Mouse (Mus musculus) lung, embryonic 16.5 days (tissue): ENCODE measurements at regions not wholly inside any gene's neighbourhood (a gene's known extent, or its start where the extent isn't known, plus 50 kb on each side); places are given as distances from the start of the nearest gene placed in this dataset.

Experiments
- ATAC-seq: fragments of 200-750 bp; cut with Nextera tagmentation; 2 replicates; pipeline ENCODE4 v1.8.0; 2017; ENCODE audit warnings: low read depth, mild to moderate bottlenecking, moderate library complexity
- H3K27ac ChIP-seq: fragments of 300-500 bp; sonication (generic); 2 replicates; pipeline ENCODE4 v1.5.1; 2014; ENCODE audit warnings: mild to moderate bottlenecking, control low read depth, low read length
- H3K27me3 ChIP-seq: fragments of 300-500 bp; sonication (generic); 2 replicates; pipeline ENCODE4 v1.6.1; 2014; ENCODE audit warnings: low read depth, low read length, mixed read lengths; ENCODE audit not compliant: control insufficient read depth, insufficient read depth
- H3K36me3 ChIP-seq: fragments of 300-500 bp; sonication (generic); 2 replicates; pipeline ENCODE4 v1.6.1; 2014; ENCODE audit warnings: low read length; ENCODE audit not compliant: control insufficient read depth, insufficient read depth
- H3K4me1 ChIP-seq: fragments of 300-500 bp; sonication (generic); replicated peaks from 2 replicates; pipeline ENCODE4 v1.6.1; 2014; ENCODE audit warnings: low read length, mixed read lengths; ENCODE audit not compliant: control insufficient read depth, insufficient read depth
- H3K4me2 ChIP-seq: fragments of 300-500 bp; sonication (generic); 2 replicates; pipeline ENCODE4 v1.6.1; 2014; ENCODE audit warnings: low read depth, low read length, control low read depth
- H3K4me3 ChIP-seq: fragments of 300-500 bp; sonication (generic); 2 replicates; pipeline ENCODE4 v1.5.1; 2014; ENCODE audit warnings: mild to moderate bottlenecking, low read length, control low read depth
- H3K9ac ChIP-seq: fragments of 300-500 bp; sonication (generic); 2 replicates; pipeline ENCODE4 v1.6.1; 2014; ENCODE audit warnings: low read length, control low read depth
- H3K9me3 ChIP-seq: fragments of 300-500 bp; sonication (generic); 2 replicates; pipeline ENCODE4 v1.6.1; 2016; ENCODE audit warnings: low read length; ENCODE audit not compliant: control insufficient read depth
- WGBS: fragments of 180-500 bp; shearing (Covaris S2); extraction: QIAGEN DNeasy Blood & Tissue Kit; methylation state at CpG from one replicate; pipeline ENCODE4 v1.1.7; 2014; 5-methylcytosine and 5-hydroxymethylcytosine counted together

GRCm38 (mm10) chr4:131425311-131425710, 412.8 kb downstream of the Ptpru start:
- Histone ChIP-seq H3K27ac (no peak overlapping the region), H3K4me3 (no peak overlapping the region), H3K9ac (no peak overlapping the region), H3K4me2 (no peak overlapping the region), H3K36me3 (no peaks in the 10 kb centered on the region), H3K9me3 (no peaks in the 10 kb centered on the region), H3K27me3 (no peaks in the 10 kb centered on the region), H3K4me1 (no peaks in the 10 kb centered on the region)
- WGBS, result 52% methylated on average over 11 of the region's 11 CpGs
- no peak for ATAC-seq

GRCm38 (mm10) chr4:131427871-131428270, 410.2 kb downstream of the Ptpru start:
- no peaks in the 10 kb centered on the region for H3K4me1 ChIP-seq
- no peak overlapping the region for H3K4me2 ChIP-seq
- no peak overlapping the region for H3K27ac ChIP-seq
- H3K4me3 ChIP-seq, result no peak overlapping the region
- no peaks in the 10 kb centered on the region for H3K36me3 ChIP-seq
- H3K27me3 ChIP-seq, result no peaks in the 10 kb centered on the region
- ATAC-seq, result no peak
- no peak overlapping the region for H3K9ac ChIP-seq
- H3K9me3 ChIP-seq, result no peaks in the 10 kb centered on the region
- 87% methylated on average over 7 of the region's 7 CpGs for WGBS

GRCm38 (mm10) chr4:131429356-131429755, 408.7 kb downstream of the Ptpru start:
- no peaks in the 10 kb centered on the region for H3K36me3 ChIP-seq
- WGBS, result 73% methylated on average over 11 of the region's 11 CpGs
- no peak overlapping the region for H3K4me2 ChIP-seq
- H3K4me3 ChIP-seq, result no peak overlapping the region
- H3K27ac ChIP-seq, result no peak overlapping the region
- no peaks in the 10 kb centered on the region for H3K27me3 ChIP-seq
- no peaks in the 10 kb centered on the region for H3K9me3 ChIP-seq
- ATAC-seq, result no peak
- no peak overlapping the region for H3K9ac ChIP-seq
- no peaks in the 10 kb centered on the region for H3K4me1 ChIP-seq

- Histone ChIP-seq H3K36me3 (no peaks in the 10 kb centered on the region), H3K4me2 (no peak overlapping the region), H3K4me1 (no peaks in the 10 kb centered on the region), H3K9ac (no peak overlapping the region), H3K4me3 (no peak overlapping the region), H3K9me3 (no peaks in the 10 kb centered on the region), H3K27ac (no peak overlapping the region), H3K27me3 (no peaks in the 10 kb centered on the region)
- ATAC-seq, result no peak
- 82% methylated on average over 1 of the region's 1 CpGs for WGBS
Measured at GRCm38 (mm10) chr4:131430420-131430819, 407.7 kb downstream of the Ptpru start.

GRCm38 (mm10) chr4:131431188-131431587, 406.9 kb downstream of the Ptpru start:
- no peaks in the 10 kb centered on the region for H3K27me3 ChIP-seq
- no peak for ATAC-seq
- WGBS, result 6% methylated on average over 5 of the region's 5 CpGs

GRCm38 (mm10) chr4:131432591-131433177, 405.4 kb downstream of the Ptpru start:
- no peaks in the 10 kb centered on the region for H3K9me3 ChIP-seq
- WGBS, result 55% methylated on average over 13 of the region's 13 CpGs
- H3K4me2 ChIP-seq, result no peak overlapping the region
- no peak overlapping the region for H3K9ac ChIP-seq
- H3K4me1 ChIP-seq, result no peaks in the 10 kb centered on the region
- no peak for ATAC-seq
- H3K4me3 ChIP-seq, result no peak overlapping the region
- H3K36me3 ChIP-seq, result no peaks in the 10 kb centered on the region
- H3K27me3 ChIP-seq, result no peaks in the 10 kb centered on the region
- H3K27ac ChIP-seq, result no peak overlapping the region

More at GRCm38 (mm10) chr4:131431188-131431587, 406.9 kb downstream of the Ptpru start:
- no peak overlapping the region for H3K4me2 ChIP-seq
- no peak overlapping the region for H3K4me3 ChIP-seq
- no peak overlapping the region for H3K27ac ChIP-seq
- H3K4me1 ChIP-seq, result no peaks in the 10 kb centered on the region
- no peaks in the 10 kb centered on the region for H3K36me3 ChIP-seq
- no peaks in the 10 kb centered on the region for H3K9me3 ChIP-seq
- H3K9ac ChIP-seq, result no peak overlapping the region

GRCm38 (mm10) chr4:131435222-131435621, 402.9 kb downstream of the Ptpru start:
- H3K9me3 ChIP-seq, result no peaks in the 10 kb centered on the region
- no peak for ATAC-seq
- H3K4me2 ChIP-seq, result no peak overlapping the region
- H3K9ac ChIP-seq, result no peak overlapping the region
- no peaks in the 10 kb centered on the region for H3K27me3 ChIP-seq
- WGBS, result 79% methylated on average over 12 of the region's 12 CpGs
- no peak overlapping the region for H3K4me3 ChIP-seq
- no peaks in the 10 kb centered on the region for H3K4me1 ChIP-seq
- H3K36me3 ChIP-seq, result no peaks in the 10 kb centered on the region
- no peak overlapping the region for H3K27ac ChIP-seq

GRCm38 (mm10) chr4:131438403-131438802, 399.7 kb downstream of the Ptpru start:
- WGBS, result 67% methylated on average over 2 of the region's 2 CpGs
- Histone ChIP-seq H3K36me3 (no peaks in the 10 kb centered on the region), H3K27ac (no peak overlapping the region), H3K4me1 (no peaks in the 10 kb centered on the region), H3K9ac (no peak overlapping the region), H3K4me2 (no peak overlapping the region), H3K4me3 (no peak overlapping the region), H3K27me3 (no peaks in the 10 kb centered on the region), H3K9me3 (no peaks in the 10 kb centered on the region)
- ATAC-seq, result no peak

- Histone ChIP-seq H3K9me3 (no peaks in the 10 kb centered on the region), H3K27ac (no peak overlapping the region), H3K4me2 (no peak overlapping the region), H3K36me3 (no peaks in the 10 kb centered on the region), H3K27me3 (no peaks in the 10 kb centered on the region), H3K4me3 (no peak overlapping the region), H3K4me1 (no peaks in the 10 kb centered on the region), H3K9ac (no peak overlapping the region)
- WGBS, result 5% methylated on average over 2 of the region's 2 CpGs
- peak; percentile 86 for ATAC-seq
Measured at GRCm38 (mm10) chr4:131438883-131439282, 399.2 kb downstream of the Ptpru start.

- no peaks in the 10 kb centered on the region for H3K27me3 ChIP-seq
- no peak overlapping the region for H3K4me2 ChIP-seq
- 77% methylated on average over 3 of the region's 3 CpGs for WGBS
- H3K4me3 ChIP-seq, result no peak overlapping the region
- H3K4me1 ChIP-seq, result no peaks in the 10 kb centered on the region
- no peak overlapping the region for H3K27ac ChIP-seq
- ATAC-seq, result no peak
- H3K9ac ChIP-seq, result no peak overlapping the region
- H3K36me3 ChIP-seq, result no peaks in the 10 kb centered on the region
- H3K9me3 ChIP-seq, result no peaks in the 10 kb centered on the region
Measured at GRCm38 (mm10) chr4:131440845-131441244, 397.2 kb downstream of the Ptpru start.
